Mouse (Mus musculus) megakaryocyte-erythroid progenitor cell, adult 5-6 weeks (primary cell): ENCODE measurements around the gene B4gat1. TPM values are rescaled to one million over a fixed set of nuclear protein-coding genes. Genes with fewer than 3 reads are reported as not detected.
"Not testable (repeated sequence)": the region's sequence is repeated elsewhere in the genome, so short reads cannot be mapped to it uniquely, and the experiment has no call there.

Experiments
- ATAC-seq: replicated peaks from 2 replicates; pipeline ENCODE4 v1.8.0; 2016; ENCODE audit warnings: mild to moderate bottlenecking, inconsistent platforms; ENCODE audit not compliant: severe bottlenecking, poor library complexity, low FRiP score, low TSS enrichment
- total RNA-seq, 2 experiments: library from RNA; stranded (forward) in 1 of 2; stranded (reverse) in 1 of 2; fragments of 200-1000, 215-1000 nt in 1 of 2; fragments of >200 nt in 1 of 2; fragmentation: Nextera tagmentation in 1 of 2; gene quantifications; 2 replicates each; pipeline ENCODE4 v1.2.3; 2014 to 2017

The B4gat1 gene
- total RNA-seq, 2 experiments from 2014 or later, result not detected

DNA sequence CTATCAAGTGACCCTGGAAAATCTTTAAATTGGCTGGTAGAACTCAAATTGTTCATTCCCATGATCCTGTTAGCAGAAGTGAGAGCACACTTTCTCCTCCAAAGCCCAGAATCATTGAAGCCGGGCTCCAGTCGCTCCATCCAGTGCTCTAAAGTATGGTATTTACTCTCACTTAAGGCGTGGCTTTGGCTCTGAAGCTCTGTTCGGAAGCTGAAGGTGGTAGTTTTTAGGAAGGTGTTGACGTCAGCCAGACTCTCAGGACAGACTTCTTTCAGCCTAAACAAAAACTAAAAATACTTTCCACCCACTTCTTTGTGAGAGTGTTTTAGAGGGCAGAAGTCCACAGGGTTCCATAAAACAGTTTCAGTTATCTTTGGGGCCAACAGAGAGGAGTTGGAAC lies 34.9 kb downstream of the B4gat1 start:
- no peak for ATAC-seq

DNA sequence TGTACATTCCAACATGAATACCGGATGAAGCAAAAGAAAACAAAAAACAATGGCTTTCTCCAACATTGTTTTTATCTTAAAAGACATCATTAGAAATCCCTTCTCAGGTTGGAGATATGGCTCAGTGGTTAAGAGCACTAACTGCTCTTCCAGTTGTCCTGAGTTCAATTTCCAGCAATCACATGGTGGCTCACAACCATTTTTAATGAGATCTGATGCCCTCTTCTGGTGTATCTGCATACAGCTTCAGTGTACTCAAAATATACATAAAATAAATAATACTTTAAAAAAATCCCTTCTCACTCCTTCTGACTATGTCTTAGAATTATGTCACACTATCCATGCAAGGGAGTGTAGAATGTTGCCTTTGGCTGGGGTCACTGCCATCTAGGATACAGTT lies 40.7 kb downstream of the B4gat1 start:
- ATAC-seq, result no peak

DNA sequence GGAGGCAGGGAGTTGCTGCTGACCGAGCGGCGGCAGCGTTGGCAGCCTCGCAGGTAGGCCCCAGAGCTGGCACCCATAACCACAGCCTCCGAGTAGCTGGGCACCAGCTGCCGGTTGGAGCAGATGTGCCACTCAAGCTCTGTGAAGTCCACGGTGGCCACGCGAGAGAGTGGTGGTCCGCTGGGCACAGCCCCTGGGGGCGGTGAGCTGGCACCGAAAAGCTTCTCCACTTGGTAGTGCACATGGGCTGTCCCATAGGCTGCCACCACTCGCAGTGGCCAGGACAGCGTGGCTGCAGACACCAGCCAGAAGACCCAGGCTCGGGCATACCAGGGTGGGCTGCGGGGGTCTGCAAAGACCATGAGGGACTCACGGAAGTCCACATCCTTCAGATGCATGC lies 43.4 kb downstream of the B4gat1 start:
- no peak for ATAC-seq

DNA sequence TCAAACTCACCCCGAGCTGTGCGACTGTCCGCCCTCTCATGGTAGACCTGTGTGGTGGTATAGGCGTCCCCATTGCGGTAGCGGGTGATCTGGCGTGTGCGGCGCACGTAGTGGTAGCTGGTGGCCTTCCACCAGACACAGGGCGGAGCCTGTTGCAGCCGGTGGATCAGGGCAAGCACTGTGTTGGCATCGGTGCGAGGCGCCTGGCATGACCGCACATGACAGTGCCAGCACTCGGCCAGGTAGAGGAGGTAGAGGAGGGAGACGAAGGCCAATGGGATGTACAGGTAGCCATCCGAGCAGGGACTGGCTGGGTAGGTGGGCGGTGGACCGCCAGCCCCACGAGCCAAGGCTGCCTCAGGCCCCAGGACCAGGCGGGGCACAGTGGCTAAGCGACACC lies 44.0 kb downstream of the B4gat1 start:
- no peak for ATAC-seq

DNA sequence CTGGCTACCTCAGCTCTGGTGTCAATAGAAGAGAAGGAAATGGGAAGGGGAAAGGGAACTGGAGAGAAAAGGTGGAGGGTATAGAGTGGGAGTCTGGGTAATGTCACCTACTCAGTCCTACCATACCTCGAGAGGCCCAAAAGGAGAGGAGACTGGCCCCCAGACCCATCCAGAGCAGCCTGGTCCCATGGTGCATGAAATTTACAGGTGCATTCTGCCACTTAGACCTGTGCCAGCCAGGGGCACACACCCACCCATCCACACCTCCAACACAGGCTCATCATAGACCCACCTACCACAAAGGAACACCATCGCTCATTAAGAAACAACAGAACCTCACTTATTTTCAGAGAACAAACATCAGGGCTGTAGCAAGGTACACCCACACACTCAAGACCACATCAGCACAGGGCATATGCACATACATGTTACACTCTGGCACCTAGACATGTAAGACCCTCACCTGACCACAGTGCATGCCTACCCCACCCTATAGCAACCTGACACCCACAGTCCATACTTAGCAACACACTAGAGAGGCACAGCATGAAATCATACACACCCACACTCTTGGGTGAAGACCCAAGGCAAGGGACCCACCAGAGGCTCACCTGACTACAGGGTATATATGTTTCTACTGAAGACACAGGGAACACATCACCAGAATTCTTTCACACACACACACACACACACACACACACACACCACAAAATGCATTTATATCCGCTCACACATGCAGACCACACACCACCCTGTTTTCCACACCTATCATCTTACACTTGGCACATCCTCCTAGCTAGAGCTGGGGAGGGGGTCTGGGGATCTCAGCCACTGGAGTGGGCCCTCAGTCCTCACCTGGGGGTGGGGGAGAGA lies 45.6 kb downstream of the B4gat1 start:
- ATAC-seq, result no peak

DNA sequence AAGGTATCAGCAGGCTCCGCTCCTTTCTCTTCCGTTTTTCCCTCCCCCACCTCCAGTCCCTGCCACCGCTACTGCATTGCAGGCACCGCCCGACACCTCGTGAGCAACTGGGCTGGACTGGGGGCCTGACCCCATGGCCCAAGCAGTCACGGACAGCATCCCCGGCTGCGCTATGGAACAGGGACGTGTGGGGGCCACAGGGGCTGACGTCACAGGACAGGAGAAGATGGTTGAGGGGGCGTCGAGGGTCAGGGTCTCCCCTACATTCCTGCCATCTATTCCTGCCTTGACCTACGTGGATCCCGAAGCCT lies 46.2 kb downstream of the B4gat1 start:
- ATAC-seq, result no peak

DNA sequence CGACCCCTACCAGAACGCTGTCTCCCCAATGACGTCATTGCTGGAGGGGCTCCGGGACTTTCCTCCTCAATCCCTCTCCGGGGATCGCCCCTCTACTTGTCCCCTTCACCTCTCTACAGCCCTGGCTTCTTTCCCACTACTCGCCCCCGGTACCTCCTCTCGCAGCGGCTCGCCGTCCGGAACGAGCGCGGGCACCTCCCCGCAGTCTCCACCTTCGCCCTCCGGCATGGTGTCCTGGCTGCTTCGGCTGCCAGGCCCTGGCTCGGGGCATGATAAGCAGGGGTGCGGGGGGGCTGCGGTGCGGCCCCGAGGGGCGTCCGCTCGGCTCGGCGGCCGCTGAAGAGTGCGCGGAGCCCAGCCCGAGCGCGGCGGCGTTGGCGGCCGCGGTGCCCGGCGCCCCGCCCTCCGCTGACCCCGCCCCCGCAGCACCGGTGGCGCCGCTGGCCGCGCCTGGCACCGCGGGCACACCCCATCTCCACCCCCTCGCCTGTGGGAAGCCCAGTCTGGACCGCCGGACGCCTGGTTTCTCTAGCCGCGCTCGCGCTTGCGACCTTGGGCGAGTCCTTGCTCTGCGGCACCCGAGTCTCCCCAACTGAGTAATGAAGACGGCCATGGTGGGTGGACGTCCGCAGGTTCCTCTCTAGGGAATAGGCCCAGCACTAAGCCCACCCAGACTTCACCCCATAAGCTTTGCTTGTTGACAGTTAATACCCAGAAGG lies 46.7 kb downstream of the B4gat1 start, which contains the start of gene Tmem151a:
TSS of gene Tmem151a (minus strand) at position 387 of the 719 bp plus-strand sequence.
- ATAC-seq, result no peak

DNA sequence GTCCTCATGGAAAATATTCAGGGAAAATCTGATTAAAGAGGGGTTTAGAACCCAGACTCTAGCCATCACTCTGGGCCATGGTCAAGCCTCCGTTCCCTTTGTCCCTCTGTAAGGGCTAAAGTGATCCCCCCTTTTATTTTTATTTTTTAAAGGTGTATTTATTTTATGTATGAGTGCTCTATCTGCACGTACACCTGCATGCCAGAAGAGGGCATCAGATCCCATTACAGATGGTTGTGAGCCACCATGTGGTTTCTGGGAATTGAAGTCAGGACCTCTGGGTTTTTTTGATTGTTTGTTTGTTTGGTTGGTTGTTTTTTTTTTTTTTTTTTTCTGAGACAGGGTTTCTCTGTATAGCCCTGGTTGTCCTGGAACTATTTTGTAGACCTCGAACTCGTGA lies 47.9 kb downstream of the B4gat1 start:
- not testable (repeated sequence) for ATAC-seq

DNA sequence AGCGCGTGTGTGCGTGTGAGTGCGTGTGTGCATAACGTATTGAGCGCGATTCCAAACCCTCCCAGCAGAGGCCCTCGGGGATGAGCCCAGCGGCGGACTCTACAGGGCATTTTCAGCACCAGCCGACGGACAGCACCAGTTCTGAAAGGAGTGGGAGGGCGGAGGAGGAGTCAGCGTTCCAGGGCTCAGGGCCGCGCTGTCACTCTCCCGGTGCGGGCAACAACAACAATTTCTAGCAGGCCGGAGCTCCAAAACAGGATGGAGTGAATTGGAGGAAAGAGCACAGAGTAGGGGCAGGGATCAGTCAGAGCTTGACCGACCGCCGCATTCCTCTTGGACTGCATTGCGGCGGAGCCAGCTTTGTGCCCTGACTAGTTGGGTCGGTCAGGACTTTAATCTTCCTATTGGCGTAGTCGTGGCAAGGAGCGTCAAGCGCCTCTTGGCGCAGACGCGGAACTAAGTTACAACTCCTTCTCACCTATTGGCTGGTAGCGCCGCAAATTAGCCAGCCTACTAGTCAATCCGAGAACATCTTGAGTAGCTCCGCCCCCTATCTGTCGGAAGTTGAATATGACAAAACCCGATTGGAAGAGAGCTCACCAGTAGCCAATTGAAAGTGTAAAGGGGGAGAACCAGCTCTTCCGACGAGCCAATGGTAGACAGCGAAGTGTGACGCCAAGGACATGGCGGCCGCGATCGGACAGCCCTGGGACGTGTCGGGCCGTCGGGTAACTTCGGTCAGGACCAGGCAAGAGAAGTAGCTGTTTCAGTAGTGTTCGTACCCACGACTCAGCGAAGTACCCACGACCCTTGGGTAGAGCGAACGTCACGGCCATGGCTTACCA lies 49.5 kb downstream of the B4gat1 start, which contains the start of gene Yif1a:
TSS of gene Yif1a (plus strand) at position 655 of the 845 bp plus-strand sequence.
- peak; percentile 87 for ATAC-seq

DNA sequence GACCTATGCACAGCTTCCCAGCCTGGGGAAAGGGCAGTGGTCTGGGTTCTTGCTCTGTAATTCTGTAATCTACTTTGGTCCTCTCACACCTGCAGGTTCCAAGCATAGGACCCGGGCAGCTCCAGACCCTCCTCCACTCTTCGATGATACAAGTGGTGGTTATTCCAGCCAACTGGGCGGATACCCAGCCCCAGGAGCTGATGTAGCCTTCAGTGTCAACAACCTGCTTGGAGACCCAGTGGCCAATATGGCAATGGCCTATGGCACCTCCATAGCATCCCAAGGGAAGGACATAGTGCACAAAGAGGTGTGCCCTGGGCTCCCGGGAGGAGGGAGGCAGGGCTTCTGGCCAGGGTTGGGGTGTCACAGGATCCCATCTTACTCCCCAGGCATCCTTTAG lies 50.7 kb downstream of the B4gat1 start:
- ATAC-seq, result no peak

Other genes with a start within 250 kb of the B4gat1 start
- gene Rbm4, start 244.9 kb upstream of the B4gat1 start, total RNA-seq (2014; fragmentation: Nextera tagmentation), result 51.9 and 59.4 TPM in 2 replicates
- 68.6 and 75.3 TPM in 2 replicates for gene Rbm4, start 244.9 kb upstream of the B4gat1 start, total RNA-seq (2017)
- 29.3 and 59.5 TPM in 2 replicates for gene Gm21992, start 227.2 kb upstream of the B4gat1 start, total RNA-seq (2014; fragmentation: Nextera tagmentation)
- gene Gm21992, start 227.2 kb upstream of the B4gat1 start, total RNA-seq (2017), result 15.8 and 17.3 TPM in 2 replicates
- gene Rbm14, start 227.2 kb upstream of the B4gat1 start, total RNA-seq (2014; fragmentation: Nextera tagmentation), result 74.2 and 76.1 TPM in 2 replicates
- 16.6 and 29.1 TPM in 2 replicates for gene Rbm14, start 227.2 kb upstream of the B4gat1 start, total RNA-seq (2017)
- gene Ccs, start 199.5 kb upstream of the B4gat1 start, total RNA-seq (2014; fragmentation: Nextera tagmentation), result 75.1 and 81.3 TPM in 2 replicates
- 47.7 and 59.0 TPM in 2 replicates for gene Ccs, start 199.5 kb upstream of the B4gat1 start, total RNA-seq (2017)
- not detected in 2 replicates for gene Ccdc87, start 199.5 kb upstream of the B4gat1 start, total RNA-seq (2014; fragmentation: Nextera tagmentation)
- gene Ccdc87, start 199.5 kb upstream of the B4gat1 start, total RNA-seq (2017), result not detected in 2 replicates
- gene Ctsf, start 183.7 kb upstream of the B4gat1 start, total RNA-seq (2014; fragmentation: Nextera tagmentation), result 1.3 and 2.9 TPM in 2 replicates
- 2.7 and 7.5 TPM in 2 replicates for gene Ctsf, start 183.7 kb upstream of the B4gat1 start, total RNA-seq (2017)
- 2.2 and 4.0 TPM in 2 replicates for gene Actn3, start 160.9 kb upstream of the B4gat1 start, total RNA-seq (2014; fragmentation: Nextera tagmentation)
- 1.0 TPM in 1 of 2 replicates, not detected in the other for gene Actn3, start 160.9 kb upstream of the B4gat1 start, total RNA-seq (2017)
- 16.5 and 20.3 TPM in 2 replicates for gene Zdhhc24, start 160.2 kb upstream of the B4gat1 start, total RNA-seq (2014; fragmentation: Nextera tagmentation)
- gene Zdhhc24, start 160.2 kb upstream of the B4gat1 start, total RNA-seq (2017), result 8.8 and 13.2 TPM in 2 replicates
- 1.5 and 2.5 TPM in 2 replicates for gene Bbs1, start 132.2 kb upstream of the B4gat1 start, total RNA-seq (2014; fragmentation: Nextera tagmentation)
- 0.65 TPM in 1 of 2 replicates, not detected in the other for gene Bbs1, start 132.2 kb upstream of the B4gat1 start, total RNA-seq (2017)
- 53.8 and 62.2 TPM in 2 replicates for gene Dpp3, start 110.5 kb upstream of the B4gat1 start, total RNA-seq (2014; fragmentation: Nextera tagmentation)
- gene Dpp3, start 110.5 kb upstream of the B4gat1 start, total RNA-seq (2017), result 40.7 and 51.4 TPM in 2 replicates
- gene Peli3, start 95.7 kb upstream of the B4gat1 start, total RNA-seq (2014; fragmentation: Nextera tagmentation), result 1.1 TPM in 1 of 2 replicates, not detected in the other
- not detected in 2 replicates for gene Peli3, start 95.7 kb upstream of the B4gat1 start, total RNA-seq (2017)
- 58.5 and 60.3 TPM in 2 replicates for gene Mrpl11, start 76.7 kb upstream of the B4gat1 start, total RNA-seq (2014; fragmentation: Nextera tagmentation)
- 41.4 and 91.0 TPM in 2 replicates for gene Mrpl11, start 76.7 kb upstream of the B4gat1 start, total RNA-seq (2017)
- gene Npas4, start 48.5 kb upstream of the B4gat1 start, total RNA-seq (2014; fragmentation: Nextera tagmentation), result not detected in 2 replicates
- gene Npas4, start 48.5 kb upstream of the B4gat1 start, total RNA-seq (2017), result not detected in 2 replicates
- gene Slc29a2, start 15.0 kb upstream of the B4gat1 start, total RNA-seq (2014; fragmentation: Nextera tagmentation), result 9.7 and 14.2 TPM in 2 replicates
- 1.5 and 4.4 TPM in 2 replicates for gene Slc29a2, start 15.0 kb upstream of the B4gat1 start, total RNA-seq (2017)
- gene AC124502.3, start 65 bp downstream of the B4gat1 start, total RNA-seq (2014; fragmentation: Nextera tagmentation), result 2.0 and 3.3 TPM in 2 replicates
- gene AC124502.3, start 65 bp downstream of the B4gat1 start, total RNA-seq (2017), result 1.8 and 4.2 TPM in 2 replicates
- 25.3 and 37.1 TPM in 2 replicates for gene Brms1, start 2.5 kb downstream of the B4gat1 start, total RNA-seq (2014; fragmentation: Nextera tagmentation)
- 30.3 and 36.7 TPM in 2 replicates for gene Brms1, start 2.5 kb downstream of the B4gat1 start, total RNA-seq (2017)
- 0.89 and 1.3 TPM in 2 replicates for gene Rin1, start 11.7 kb downstream of the B4gat1 start, total RNA-seq (2014; fragmentation: Nextera tagmentation)
- gene Rin1, start 11.7 kb downstream of the B4gat1 start, total RNA-seq (2017), result 0.66 TPM in 1 of 2 replicates, not detected in the other
- 3.2 and 3.3 TPM in 2 replicates for gene Cd248, start 29.3 kb downstream of the B4gat1 start, total RNA-seq (2014; fragmentation: Nextera tagmentation)
- 0.27 and 4.1 TPM in 2 replicates for gene Cd248, start 29.3 kb downstream of the B4gat1 start, total RNA-seq (2017)
- 1.2 TPM in 1 of 2 replicates, not detected in the other for gene Tmem151a, start 46.7 kb downstream of the B4gat1 start, total RNA-seq (2014; fragmentation: Nextera tagmentation)
- gene Tmem151a, start 46.7 kb downstream of the B4gat1 start, total RNA-seq (2017), result not detected in 2 replicates
- 38.6 and 43.4 TPM in 2 replicates for gene Yif1a, start 49.7 kb downstream of the B4gat1 start, total RNA-seq (2014; fragmentation: Nextera tagmentation)
- 7.5 and 13.6 TPM in 2 replicates for gene Yif1a, start 49.7 kb downstream of the B4gat1 start, total RNA-seq (2017)
- gene Cnih2, start 59.7 kb downstream of the B4gat1 start, total RNA-seq (2014; fragmentation: Nextera tagmentation), result 0.66 TPM in 1 of 2 replicates, not detected in the other
- not detected in 2 replicates for gene Cnih2, start 59.7 kb downstream of the B4gat1 start, total RNA-seq (2017)
- 58.7 and 83.3 TPM in 2 replicates for gene Rab1b, start 68.2 kb downstream of the B4gat1 start, total RNA-seq (2014; fragmentation: Nextera tagmentation)
- gene Rab1b, start 68.2 kb downstream of the B4gat1 start, total RNA-seq (2017), result 47.0 and 47.5 TPM in 2 replicates
- gene Klc2, start 79.7 kb downstream of the B4gat1 start, total RNA-seq (2014; fragmentation: Nextera tagmentation), result 3.0 and 15.3 TPM in 2 replicates
- 2.3 and 8.0 TPM in 2 replicates for gene Klc2, start 79.7 kb downstream of the B4gat1 start, total RNA-seq (2017)
- 44.9 and 52.2 TPM in 2 replicates for gene Pacs1, start 234.3 kb downstream of the B4gat1 start, total RNA-seq (2014; fragmentation: Nextera tagmentation)
- 10.1 and 12.4 TPM in 2 replicates for gene Pacs1, start 234.3 kb downstream of the B4gat1 start, total RNA-seq (2017)